Mouse (Mus musculus): ENCODE measurements around the gene Asic3.

Asic3 gene

DNA sequence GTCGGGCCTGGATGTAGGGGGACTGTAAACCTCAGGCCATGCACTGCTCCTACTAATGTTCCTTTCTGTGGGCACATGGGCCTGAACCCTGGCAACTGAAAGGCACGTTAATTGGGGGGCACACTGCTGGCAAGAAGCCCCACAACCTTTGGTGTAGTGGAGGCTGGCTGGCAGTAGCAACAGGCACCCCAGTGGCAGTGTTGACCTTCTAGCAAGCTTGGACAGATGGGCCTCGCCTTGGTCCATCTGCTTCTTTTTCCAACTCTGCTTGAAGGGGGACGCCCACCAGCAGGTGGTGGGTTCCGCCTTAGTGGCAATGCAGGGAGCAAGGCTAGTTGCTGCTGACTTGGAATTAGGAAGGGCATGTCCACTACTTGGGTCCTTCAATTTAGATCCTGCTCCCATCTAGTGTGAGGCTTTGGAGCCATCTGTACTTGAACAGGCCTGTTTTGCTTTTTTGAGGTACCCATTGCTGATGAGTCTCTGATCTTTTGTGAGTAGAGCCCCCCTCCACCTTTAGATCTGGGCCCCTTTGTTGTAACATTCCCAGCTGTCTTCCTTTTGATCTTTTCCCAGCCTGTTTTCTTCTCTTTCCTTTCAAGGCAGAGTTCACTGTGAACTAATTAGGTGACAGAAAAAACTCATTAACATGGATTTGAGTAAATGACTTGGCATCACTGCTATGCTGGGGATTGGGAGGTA lies 40.2 kb downstream of the Asic3 start:
- peak; percentile 89 to 92 for DNase-seq

GRCm38 (mm10) chr5:24453985-24454303 lies 40.8 kb downstream of the Asic3 start:
- DNase-seq = no peak

- no peak for DNase-seq
Observed at GRCm38 (mm10) chr5:24455076-24455475, 41.9 kb downstream of the Asic3 start.

DNA sequence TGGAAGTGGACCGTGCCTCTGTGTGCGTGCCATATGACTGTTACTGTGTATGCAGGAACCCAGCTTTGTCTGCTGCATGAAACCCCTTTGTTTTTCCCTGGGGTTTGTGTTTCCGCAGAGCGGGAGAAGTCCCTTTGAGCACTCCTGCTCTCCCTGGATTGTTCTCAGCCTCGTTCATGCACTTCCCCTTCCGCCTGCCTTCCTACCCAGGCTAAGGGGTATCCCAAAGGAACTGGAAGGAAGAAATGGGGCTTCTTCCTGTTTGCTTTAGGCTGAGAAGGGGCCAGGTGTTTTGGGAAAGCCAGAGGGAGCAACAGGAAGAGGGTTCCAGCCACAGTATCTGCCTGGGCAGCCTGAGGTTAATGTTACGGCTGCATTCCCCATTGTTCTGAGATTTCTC lies 42.4 kb downstream of the Asic3 start:
- no peak for DNase-seq

DNA sequence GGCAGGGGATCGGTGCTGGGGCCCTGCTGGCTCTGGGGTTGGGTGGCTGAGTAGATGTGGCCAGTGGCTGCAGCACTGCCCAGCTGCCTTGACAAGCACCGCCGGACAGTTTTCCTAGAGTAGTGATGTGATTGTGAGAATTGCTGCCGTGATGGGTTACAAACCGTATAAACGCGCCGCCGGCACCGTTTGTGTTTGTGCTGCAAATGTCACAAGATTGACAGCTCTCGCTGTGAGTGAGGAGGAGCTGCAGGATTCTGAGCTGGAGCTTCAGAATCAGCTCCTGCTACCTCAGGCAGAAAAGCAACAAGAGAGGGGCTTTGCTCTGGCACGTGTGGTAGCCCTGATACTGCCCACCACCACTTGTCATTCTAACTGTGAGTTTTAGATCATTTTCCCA lies 53.6 kb downstream of the Asic3 start:
- DNase-seq = no peak

Data from cerebellum, postnatal 25 days (tissue).